Mouse (Mus musculus): ENCODE results near the gene Hhipl1.

Gene Hhipl1

GRCm38 (mm10) chr12:108355271-108355670 is 49.2 kb downstream of the Hhipl1 start:
- in situ Hi-C loops (cut with MboI, MseI): no loop called here

- in situ Hi-C loops (cut with MboI, MseI): no loop called here
Observed at GRCm38 (mm10) chr12:108355986-108356385, 49.9 kb downstream of the Hhipl1 start.

GRCm38 (mm10) chr12:108363796-108364195 is 57.7 kb downstream of the Hhipl1 start:
- in situ Hi-C loops (cut with MboI, MseI): loop anchor here (5.0 kb wide), 1 partner anchor 134 kb away; no protein-coding TSS in a partner anchor

GRCm38 (mm10) chr12:108365340-108365739 is 59.3 kb downstream of the Hhipl1 start:
- in situ Hi-C loops (cut with MboI, MseI): no loop called here

- in situ Hi-C loops (cut with MboI, MseI): no loop called here
Observed at GRCm38 (mm10) chr12:108365868-108366267, 59.8 kb downstream of the Hhipl1 start.

- in situ Hi-C loops (cut with MboI, MseI): no loop called here
Observed at GRCm38 (mm10) chr12:108367909-108368308, 61.8 kb downstream of the Hhipl1 start.

- in situ Hi-C loops (cut with MboI, MseI): no loop called here
Observed at GRCm38 (mm10) chr12:108368921-108369320, 62.9 kb downstream of the Hhipl1 start.

- in situ Hi-C loops (cut with MboI, MseI): loop anchor here (10.0 kb wide), 1 partner anchor 884 kb away; no protein-coding TSS in a partner anchor
Observed at GRCm38 (mm10) chr12:108370596-108371428, 64.7 kb downstream of the Hhipl1 start, which contains the start of gene Eml1. Gene Eml1, plus strand, starts transcription at chr12:108370957.

GRCm38 (mm10) chr12:108371429-108371765 is 65.3 kb downstream of the Hhipl1 start:
- in situ Hi-C loops (cut with MboI, MseI): loop anchor here (10.0 kb wide), 1 partner anchor 883 kb away; no protein-coding TSS in a partner anchor

- in situ Hi-C loops (cut with MboI, MseI): loop anchor here (10.0 kb wide), 1 partner anchor 883 kb away; no protein-coding TSS in a partner anchor
Observed at GRCm38 (mm10) chr12:108372241-108372640, 66.2 kb downstream of the Hhipl1 start.

- in situ Hi-C loops (cut with MboI, MseI): loop anchor here (10.0 kb wide), 1 partner anchor 881 kb away; no protein-coding TSS in a partner anchor
Observed at GRCm38 (mm10) chr12:108373611-108374010, 67.5 kb downstream of the Hhipl1 start.

- in situ Hi-C loops (cut with MboI, MseI): loop anchor here (10.0 kb wide), 1 partner anchor 880 kb away; no protein-coding TSS in a partner anchor
Observed at GRCm38 (mm10) chr12:108374689-108375088, 68.6 kb downstream of the Hhipl1 start.

GRCm38 (mm10) chr12:108378379-108379133 is 72.5 kb downstream of the Hhipl1 start:
- in situ Hi-C loops (cut with MboI, MseI): loop anchor here (10.0 kb wide), 1 partner anchor 876 kb away; no protein-coding TSS in a partner anchor

Measured in regulatory T cell (primary cell).